ENCODE assay signal across 9 mouse cellular contexts in genomic region chr13:48800850-48801546, GRCm38 (mm10).
DNase-seq lines count a peak whose midpoint lies in the region; ATAC-seq lines count a peak whose summit lies in the region.
"Had no signal": no experiment of that assay in that cellular context is flagged by ENCODE, and none has a peak within 500 bp of the region (broad histone marks: within the 10 kb centered on the region; RNA-seq: fewer than 3 reads in every experiment).

No protein-coding gene starts in this region.

- H3K4me2 ChIP-seq in limb, embryonic 11.5 days (ENCODE audit: low read depth, severe bottlenecking): no peak overlapping the region
- no peak overlapping the region for H3K4me2 ChIP-seq in midbrain, embryonic 15.5 days
- H3K4me2 ChIP-seq in stomach, embryonic 14.5 days (replicated peaks; ENCODE audit: low read depth, low read length): no peak overlapping the region

- no peaks in the 10 kb centered on the region for H3K9me3 ChIP-seq in limb, embryonic 11.5 days (ENCODE audit: control insufficient read depth, low read length)
- no peaks in the 10 kb centered on the region for H3K9me3 ChIP-seq in midbrain, embryonic 15.5 days
- no peaks in the 10 kb centered on the region for H3K9me3 ChIP-seq in stomach, embryonic 14.5 days (ENCODE audit: control insufficient read depth, low read depth, low read length)
- H3K9me3 ChIP-seq: megakaryocyte, embryonic 14.5 days had no signal

- WGBS in limb, embryonic 11.5 days: 27% methylated on average over 11 of the region's 11 CpGs
- 33% methylated on average over 11 of the region's 11 CpGs for WGBS in midbrain, embryonic 15.5 days
- WGBS in stomach, embryonic 14.5 days: 21% methylated on average over 11 of the region's 11 CpGs

- H3K27ac ChIP-seq in limb, embryonic 11.5 days (replicated peaks; ENCODE audit: low read depth, low read length): no peak overlapping the region
- H3K27ac ChIP-seq in midbrain, embryonic 15.5 days: no peak overlapping the region
- H3K27ac ChIP-seq in stomach, embryonic 14.5 days (ENCODE audit: low read length): no peak overlapping the region

- peaks cover 2% of the 10 kb centered on the region; the same call in 1 of the 2 replicates for H3K4me1 ChIP-seq in limb, embryonic 11.5 days (ENCODE audit: control insufficient read depth, insufficient read depth, low read length)
- no peaks in the 10 kb centered on the region for H3K4me1 ChIP-seq in midbrain, embryonic 15.5 days
- peaks cover 12% of the 10 kb centered on the region for H3K4me1 ChIP-seq in stomach, embryonic 14.5 days (ENCODE audit: control insufficient read depth, insufficient read depth, low read length)

- no peak overlapping the region for H3K9ac ChIP-seq in limb, embryonic 11.5 days (ENCODE audit: low read length)
- no peak overlapping the region for H3K9ac ChIP-seq in midbrain, embryonic 15.5 days
- H3K9ac ChIP-seq in stomach, embryonic 14.5 days (replicated peaks; ENCODE audit: low read depth, low read length): no peak overlapping the region

- no peak for ATAC-seq in CD4-positive, CD25-positive, alpha-beta regulatory T cell, adult 4 months
- peak; percentile 34; the same call in 1 of the 2 replicates for ATAC-seq in limb, embryonic 11.5 days (ENCODE audit: insufficient number of reproducible peaks, low FRiP score, low TSS enrichment, low read depth)
- peak; percentile 68; the same call in 1 of the 2 replicates for ATAC-seq in midbrain, embryonic 15.5 days (replicated peaks)
- ATAC-seq in stomach, embryonic 14.5 days (ENCODE audit: insufficient number of reproducible peaks, insufficient read depth, low FRiP score, low read depth): peak; percentile 54; the same call in 1 of the 2 replicates

- peak; percentile 69 for DNase-seq in CD4-positive, CD25-positive, alpha-beta regulatory T cell, adult 2 months (ENCODE audit: low read depth, low spot score)
- peak; percentile 56 for DNase-seq in cerebellum, adult 8-10 months
- DNase-seq in forelimb bud, embryonic 11.5 days (ENCODE audit: low read depth, low spot score): peak; percentile 66
- DNase-seq in hindlimb bud, embryonic 11.5 days (ENCODE audit: extremely low spot score, low read depth, low spot score): peak; percentile 39
- DNase-seq in limb, embryonic 11.5 days (ENCODE audit: low spot score): peak; percentile 87

- H3K36me3 ChIP-seq in limb, embryonic 11.5 days (ENCODE audit: control insufficient read depth, insufficient read depth, low read length): peaks cover 19% of the 10 kb centered on the region
- H3K36me3 ChIP-seq in midbrain, embryonic 15.5 days (replicated peaks): peaks cover 7% of the 10 kb centered on the region; the same call in 1 of the 2 replicates
- H3K36me3 ChIP-seq in stomach, embryonic 14.5 days (ENCODE audit: control insufficient read depth, insufficient read depth, low read length): peaks cover 25% of the 10 kb centered on the region

- H3K4me3 ChIP-seq in limb, embryonic 11.5 days (ENCODE audit: low read depth, low read length): no peak overlapping the region
- no peak overlapping the region for H3K4me3 ChIP-seq in midbrain, embryonic 15.5 days
- no peak overlapping the region for H3K4me3 ChIP-seq in stomach, embryonic 14.5 days (ENCODE audit: low read depth, low read length)
- H3K4me3 ChIP-seq: megakaryocyte, embryonic 14.5 days had no signal

- no peaks in the 10 kb centered on the region for H3K27me3 ChIP-seq in limb, embryonic 11.5 days (ENCODE audit: control insufficient read depth, insufficient read depth, low read length)
- no peaks in the 10 kb centered on the region for H3K27me3 ChIP-seq in midbrain, embryonic 15.5 days (replicated peaks)
- no peaks in the 10 kb centered on the region for H3K27me3 ChIP-seq in stomach, embryonic 14.5 days (ENCODE audit: control insufficient read depth, insufficient read depth, low read length)
